Mouse (Mus musculus) MEL (cell line): Measurements from ENCODE around the gene Adm. TPM values are rescaled to one million over a fixed set of nuclear protein-coding genes. Genes with fewer than 3 reads are reported as not detected.
A peak's percentile ranks its signal among the peaks of the same experiment; 100 is the strongest.

Experiments used
- DNase-seq: peaks from one replicate; pipeline ENCODE4 v3.0.0; 2011; ENCODE audit warnings: low read depth, low spot score
- H3K27ac ChIP-seq: 2 replicates; pipeline ENCODE4 v1.5.1; 2012; ENCODE audit warnings: low read depth, mild to moderate bottlenecking, control low read depth, low read length, moderate library complexity; ENCODE audit not compliant: control insufficient read depth
- H3K27me3 ChIP-seq, 2 experiments: fragments of 150-350 bp in 1 of 2; sonication (generic) in 1 of 2; 2 replicates each; pipeline ENCODE4 v1.6.1; 2012; ENCODE audit warnings: low read length in 2 of 2, mild to moderate bottlenecking in 2 of 2, improper control_type of control experiment in 1 of 2, moderate library complexity in 1 of 2; ENCODE audit not compliant: insufficient read depth in 2 of 2, control insufficient read depth in 1 of 2
- H3K36me3 ChIP-seq, 2 experiments: 2 replicates each; pipeline ENCODE4 v1.6.1; 2012 to 2014; ENCODE audit warnings: low read length in 2 of 2, improper control_type of control experiment in 1 of 2, inconsistent platforms in 1 of 2, mild to moderate bottlenecking in 1 of 2; ENCODE audit not compliant: insufficient read depth in 2 of 2, control insufficient read depth in 1 of 2
- H3K4me1 ChIP-seq, 2 experiments: fragments of 150-350 bp in 1 of 2; sonication (generic) in 1 of 2; 2 replicates each; pipeline ENCODE4 v1.6.1; 2012; ENCODE audit warnings: low read length in 2 of 2, improper control_type of control experiment in 1 of 2, mild to moderate bottlenecking in 1 of 2; ENCODE audit not compliant: insufficient read depth in 2 of 2, control insufficient read depth in 1 of 2
- H3K4me3 ChIP-seq, 2 experiments: fragments of 150-350 bp in 1 of 2; sonication (generic) in 1 of 2; 2 replicates each; pipeline ENCODE4 v1.5.1; 2012; ENCODE audit warnings: low read depth in 2 of 2, low read length in 2 of 2, mild to moderate bottlenecking in 2 of 2, moderate library complexity in 2 of 2, control low read depth in 1 of 2, improper control_type of control experiment in 1 of 2; ENCODE audit not compliant: control insufficient read depth in 1 of 2, insufficient read depth in 1 of 2
- H3K79me2 ChIP-seq: 2 replicates; pipeline ENCODE4 v1.6.1; 2012; ENCODE audit warnings: mild to moderate bottlenecking, low read length, moderate library complexity; ENCODE audit not compliant: control insufficient read depth, poor library complexity, insufficient read depth
- H3K9ac ChIP-seq: 2 replicates; pipeline ENCODE4 v1.6.1; 2012; ENCODE audit warnings: low read depth, mild to moderate bottlenecking, control low read depth, low read length, moderate library complexity; ENCODE audit not compliant: control insufficient read depth, poor library complexity, severe bottlenecking
- H3K9me3 ChIP-seq: fragments of 150-350 bp; sonication (generic); replicated peaks from 2 replicates; pipeline ENCODE4 v1.6.1; 2012; ENCODE audit warnings: mild to moderate bottlenecking, low read length, improper control_type of control experiment, moderate library complexity; ENCODE audit not compliant: insufficient read depth
- BHLHE40 ChIP-seq: IDR thresholded peaks from 2 replicates; pipeline ENCODE4 v1.6.1; 2012; ENCODE audit warnings: low read depth, mild to moderate bottlenecking, inconsistent platforms, low read length, improper control_type of control experiment, borderline replicate concordance
- CHD1 ChIP-seq: IDR thresholded peaks from 2 replicates; pipeline ENCODE4 v1.6.1; 2012; ENCODE audit warnings: low read depth, mild to moderate bottlenecking, inconsistent platforms, low read length, improper control_type of control experiment
- CTCF ChIP-seq, 3 experiments: IDR thresholded peaks in 2 of 3; conservative IDR thresholded peaks in 1 of 3; 2 replicates each; pipeline ENCODE4 v1.5.1; 2011 to 2012; ENCODE audit warnings: low read length in 3 of 3, low read depth in 2 of 3, mild to moderate bottlenecking in 2 of 3, improper control_type of control experiment in 1 of 3, inconsistent platforms in 1 of 3, mixed read lengths in 1 of 3, moderate library complexity in 1 of 3; ENCODE audit not compliant: control insufficient read depth in 1 of 3, insufficient read depth in 1 of 3, poor library complexity in 1 of 3, severe bottlenecking in 1 of 3
- E2F4 ChIP-seq: IDR thresholded peaks from 2 replicates; pipeline ENCODE4 v1.6.1; 2011; ENCODE audit warnings: low read depth, low read length, improper control_type of control experiment, borderline replicate concordance
- ELF1 ChIP-seq: IDR thresholded peaks from 2 replicates; pipeline ENCODE4 v1.6.1; 2014; ENCODE audit warnings: low read depth, mild to moderate bottlenecking, inconsistent platforms, low read length, improper control_type of control experiment, moderate library complexity
- ETS1 ChIP-seq: IDR thresholded peaks from 2 replicates; pipeline ENCODE4 v1.6.1; 2012; ENCODE audit warnings: low read depth, mild to moderate bottlenecking, inconsistent platforms, low read length, improper control_type of control experiment, moderate library complexity
- HCFC1 ChIP-seq: IDR thresholded peaks from 2 replicates; pipeline ENCODE4 v1.6.1; 2012; ENCODE audit warnings: low read depth, mild to moderate bottlenecking, inconsistent platforms, low read length, improper control_type of control experiment, moderate library complexity
- MAFK ChIP-seq: IDR thresholded peaks from 2 replicates; pipeline ENCODE4 v1.6.1; 2011; ENCODE audit warnings: low read depth, mild to moderate bottlenecking, low read length, improper control_type of control experiment, borderline replicate concordance
- MAZ ChIP-seq: IDR thresholded peaks from 2 replicates; pipeline ENCODE4 v1.6.1; 2012; ENCODE audit warnings: low read depth, mild to moderate bottlenecking, inconsistent platforms, low read length, improper control_type of control experiment
- MEF2A ChIP-seq: IDR thresholded peaks from 2 replicates; pipeline ENCODE4 v1.6.1; 2014; ENCODE audit warnings: low read depth, mild to moderate bottlenecking, inconsistent platforms, low read length, improper control_type of control experiment; ENCODE audit not compliant: poor library complexity, insufficient replicate concordance, severe bottlenecking; ENCODE audit errors: extremely low read depth
- MYC ChIP-seq: IDR thresholded peaks from 2 replicates; pipeline ENCODE4 v1.6.1; 2011; ENCODE audit warnings: low read depth, mild to moderate bottlenecking, low read length, improper control_type of control experiment, moderate library complexity
- NRF1 ChIP-seq: IDR thresholded peaks from 2 replicates; pipeline ENCODE4 v1.6.1; 2014; ENCODE audit warnings: low read depth, mild to moderate bottlenecking, inconsistent platforms, low read length, improper control_type of control experiment, moderate library complexity; ENCODE audit not compliant: poor library complexity, insufficient read depth, severe bottlenecking
- POLR2A ChIP-seq, 2 experiments: IDR thresholded peaks; 2 replicates each; pipeline ENCODE4 v1.6.1; 2011 to 2012; ENCODE audit warnings: low read length in 2 of 2, mild to moderate bottlenecking in 2 of 2, control low read depth in 1 of 2, improper control_type of control experiment in 1 of 2, low read depth in 1 of 2, moderate library complexity in 1 of 2; ENCODE audit not compliant: control insufficient read depth in 1 of 2, insufficient read depth in 1 of 2, poor library complexity in 1 of 2
- POLR2AphosphoS5 ChIP-seq: IDR thresholded peaks from 2 replicates; pipeline ENCODE4 v1.6.1; 2012; ENCODE audit warnings: low read depth, borderline replicate concordance, mild to moderate bottlenecking, inconsistent platforms, low read length, moderate library complexity, mixed read lengths
- RAD21 ChIP-seq: IDR thresholded peaks from 2 replicates; pipeline ENCODE4 v1.6.1; 2011; ENCODE audit warnings: mild to moderate bottlenecking, low read depth, low read length, improper control_type of control experiment
- RCOR1 ChIP-seq: IDR thresholded peaks from 2 replicates; pipeline ENCODE4 v1.6.1; 2012; ENCODE audit warnings: low read depth, mild to moderate bottlenecking, inconsistent platforms, low read length, improper control_type of control experiment
- SMC3 ChIP-seq: IDR thresholded peaks from 2 replicates; pipeline ENCODE4 v1.6.1; 2011; ENCODE audit warnings: low read depth, low read length, improper control_type of control experiment
- TBP ChIP-seq: IDR thresholded peaks from 2 replicates; pipeline ENCODE4 v1.8.0; 2011; ENCODE audit warnings: low read depth, low read length, improper control_type of control experiment
- TCF12 ChIP-seq: IDR thresholded peaks from 2 replicates; pipeline ENCODE4 v1.6.1; 2014; ENCODE audit warnings: low read depth, mild to moderate bottlenecking, inconsistent platforms, low read length, improper control_type of control experiment, moderate library complexity
- ZC3H11A ChIP-seq: IDR thresholded peaks from 2 replicates; pipeline ENCODE4 v1.6.1; 2012; ENCODE audit warnings: low read depth, mild to moderate bottlenecking, inconsistent platforms, low read length, improper control_type of control experiment
- ZKSCAN1 ChIP-seq: IDR thresholded peaks from 2 replicates; pipeline ENCODE4 v1.6.1; 2012; ENCODE audit warnings: low read depth, mild to moderate bottlenecking, inconsistent platforms, low read length, improper control_type of control experiment, moderate library complexity
- ZNF384 ChIP-seq: IDR thresholded peaks from 2 replicates; pipeline ENCODE4 v1.6.1; 2012; ENCODE audit warnings: low read depth, mild to moderate bottlenecking, inconsistent platforms, low read length, improper control_type of control experiment
- polyA plus RNA-seq, 2 experiments: library from polyadenylated mRNA; stranded (reverse) in 1 of 2; unstranded in 1 of 2; fragments of >175 nt in 1 of 2; fragments of >200 nt in 1 of 2; gene quantifications; 2 replicates each; pipeline versions ENCODE4 v1.2.1 to v1.2.4; 2012; ENCODE audit warnings: low replicate concordance in 2 of 2, low read depth in 1 of 2; ENCODE audit not compliant: insufficient read length in 2 of 2, insufficient read depth in 1 of 2, missing spikeins in 1 of 2
- total RNA-seq: library from RNA; depleted of rRNA; stranded (reverse); fragments of 300-350 nt; gene quantifications from 2 replicates; pipeline ENCODE4 v1.2.3, GENCODE M21; 2012

The Adm gene
- total and polyA plus RNA-seq, 3 experiments = not detected

- no peak overlapping the region for H3K27ac ChIP-seq
- H3K27me3 ChIP-seq = no peaks in the 10 kb centered on the region; a peak in 1 of 4 replicates
- H3K9ac ChIP-seq = peak overlapping the region; percentile 35
- H3K9me3 ChIP-seq = no peaks in the 10 kb centered on the region
- TF ChIP-seq RAD21 (peak; percentile 98), CTCF (IDR thresholded peaks at IDR 0.05 in 2 of 3, conservative IDR thresholded peaks at IDR 0.05 in 1 of 3; ENCODE audit: control insufficient read depth in 1 of 3, insufficient read depth in 1 of 3, low read depth in 2 of 3, low read length in 3 of 3, poor library complexity in 1 of 3, severe bottlenecking in 1 of 3) (peak; percentile 80 to 99 (median 97)), NRF1 (0 out of 2 replicates have a peak, but pooled peaks have one; percentile 17), TBP (no peak), SMC3 (peak; percentile 94), ZC3H11A (peak; percentile 91)
- H3K4me3 ChIP-seq = peak overlapping the region; percentile 52 to 63
- no peaks in the 10 kb centered on the region for H3K36me3 ChIP-seq
- no peaks in the 10 kb centered on the region; a peak in 2 of 4 replicates for H3K4me1 ChIP-seq
- peak; percentile 89 for DNase-seq
- no peaks in the 10 kb centered on the region for H3K79me2 ChIP-seq
Observed at GRCm38 (mm10) chr7:110629892-110630666, 2.6 kb downstream of the Adm start.

GRCm38 (mm10) chr7:110631136-110631888 is 3.9 kb downstream of the Adm start:
- H3K4me3 ChIP-seq = no peak overlapping the region
- TF ChIP-seq TCF12 = no peak
- no peak for TF ChIP-seq ELF1
- no peak for TF ChIP-seq POLR2AphosphoS5
- TF ChIP-seq, all 39 proteins: peak for 0
- H3K36me3 ChIP-seq = no peaks in the 10 kb centered on the region
- no peaks in the 10 kb centered on the region for H3K79me2 ChIP-seq
- H3K27me3 ChIP-seq = no peaks in the 10 kb centered on the region; a peak in 1 of 4 replicates
- no peaks in the 10 kb centered on the region; a peak in 2 of 4 replicates for H3K4me1 ChIP-seq
- peak; percentile 54 for DNase-seq
- no peaks in the 10 kb centered on the region for H3K9me3 ChIP-seq
- no peak overlapping the region for H3K27ac ChIP-seq
- H3K9ac ChIP-seq = no peak overlapping the region

DNA sequence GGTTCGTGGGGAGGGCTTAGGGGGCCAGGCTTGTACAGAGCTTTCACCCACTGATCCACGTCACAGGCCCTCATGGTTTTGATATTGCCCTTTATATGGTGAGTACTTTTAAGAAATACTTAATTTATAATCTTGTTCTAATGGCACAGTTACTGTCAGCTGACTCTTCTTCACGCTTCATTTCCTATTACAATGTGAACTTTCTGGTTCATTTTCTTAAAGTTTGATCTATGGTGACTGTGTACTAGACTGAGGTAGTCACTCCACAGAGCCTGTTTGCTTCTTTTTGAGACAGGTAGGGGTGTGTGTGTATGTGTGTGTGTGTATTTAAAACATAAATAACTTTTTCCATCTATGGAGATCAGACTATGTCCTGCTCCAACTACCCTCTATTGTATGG is 8.5 kb downstream of the Adm start:
- Histone ChIP-seq H3K4me3 (no peak overlapping the region), H3K79me2 (no peaks in the 10 kb centered on the region), H3K36me3 (no peaks in the 10 kb centered on the region), H3K27me3 (no peaks in the 10 kb centered on the region; a peak in 1 of 4 replicates), H3K9ac (no peak overlapping the region), H3K4me1 (no peaks in the 10 kb centered on the region; a peak in 1 of 4 replicates), H3K27ac (no peak overlapping the region)
- DNase-seq = no peak
- TF ChIP-seq ZNF384 (no peak), MYC (no peak), ZKSCAN1 (no peak), POLR2A (IDR thresholded peaks at IDR 0.05; ENCODE audit: control insufficient read depth in 1 of 2, insufficient read depth in 1 of 2, low read depth in 1 of 2, low read length in 2 of 2, poor library complexity in 1 of 2) (no peak), SMC3 (no peak), BHLHE40 (no peak), MEF2A (no peak), NRF1 (no peak), ETS1 (no peak), CHD1 (no peak), RAD21 (no peak), MAZ (no peak), MAFK (no peak), HCFC1 (no peak), E2F4 (no peak), RCOR1 (no peak)
- TF ChIP-seq, all 39 proteins: peak for 0
- no peaks in the 10 kb centered on the region for H3K9me3 ChIP-seq
